8 mouse cellular contexts compared by ENCODE assay signal in the genomic region with DNA sequence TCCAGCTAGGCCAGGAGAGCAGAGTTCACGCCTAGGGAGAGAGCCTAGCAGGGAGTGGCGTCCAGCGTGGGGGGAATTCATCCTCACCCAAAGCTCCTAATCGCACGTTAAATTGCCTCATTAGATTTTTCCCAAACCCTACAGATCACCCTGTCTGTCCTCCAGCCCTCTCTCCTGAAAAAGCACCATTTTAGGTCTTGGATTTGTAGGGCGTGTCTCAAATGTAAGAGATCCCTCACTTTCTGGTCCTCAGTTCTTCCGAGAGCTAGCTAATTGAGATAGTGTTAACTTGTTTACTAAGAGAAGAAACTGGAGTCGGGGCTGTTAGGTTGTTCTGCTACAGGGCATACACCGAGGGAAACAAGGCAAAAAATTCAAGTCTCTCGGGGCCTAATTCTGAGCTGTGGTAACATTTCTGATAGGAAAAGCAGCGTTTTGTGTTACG. TPM values are rescaled to one million over a fixed set of nuclear protein-coding genes. Genes with fewer than 3 reads are reported as not detected.
A peak's percentile ranks its signal among the peaks of the same experiment; 100 is the strongest.
DNase-seq lines count a peak whose midpoint lies in the region; ATAC-seq lines count a peak whose summit lies in the region.

No protein-coding gene starts in this region.

- peaks cover 34% of the 10 kb centered on the region for H3K36me3 ChIP-seq in kidney, embryonic 16.5 days (ENCODE audit: insufficient read depth, low read length)
- H3K36me3 ChIP-seq in hindbrain, embryonic 13.5 days = peaks cover 36% of the 10 kb centered on the region
- H3K36me3 ChIP-seq in midbrain, embryonic 16.5 days (ENCODE audit: control insufficient read depth, insufficient read depth, low read length) = peaks cover 33% of the 10 kb centered on the region

- no peaks in the 10 kb centered on the region for H3K27me3 ChIP-seq in kidney, embryonic 16.5 days (ENCODE audit: insufficient read depth, low read length)
- H3K27me3 ChIP-seq in hindbrain, embryonic 13.5 days = no peaks in the 10 kb centered on the region
- H3K27me3 ChIP-seq in midbrain, embryonic 16.5 days (ENCODE audit: control insufficient read depth, insufficient read depth, low read depth, low read length) = no peaks in the 10 kb centered on the region

- DNase-seq in kidney, postnatal 10 days = no peak
- DNase-seq in brain, embryonic 18.5 days (ENCODE audit: low read depth, low spot score) = peak; percentile 18
- DNase-seq in layer of hippocampus, adult 9-10 months (ENCODE audit: low spot score) = no peak
- no peak for DNase-seq in thymus, postnatal 14 days
- no peak for DNase-seq in left cerebral cortex, adult 9 months (ENCODE audit: low spot score in 2 of 2)

- H3K4me3 ChIP-seq in kidney, embryonic 16.5 days (ENCODE audit: low read length) = peak overlapping the region; percentile 68
- H3K4me3 ChIP-seq in hindbrain, embryonic 13.5 days = peak overlapping the region; percentile 87
- peak overlapping the region; percentile 85 for H3K4me3 ChIP-seq in midbrain, embryonic 16.5 days (ENCODE audit: low read depth, low read length)

- 9% methylated on average over 12 of the region's 12 CpGs for WGBS in kidney, embryonic 16.5 days
- WGBS in hindbrain, embryonic 13.5 days = 16% methylated on average over 12 of the region's 12 CpGs
- WGBS in midbrain, embryonic 16.5 days = 15% methylated on average over 12 of the region's 12 CpGs

- no peaks in the 10 kb centered on the region for H3K9me3 ChIP-seq in kidney, embryonic 16.5 days (ENCODE audit: low read length)
- H3K9me3 ChIP-seq in hindbrain, embryonic 13.5 days = no peaks in the 10 kb centered on the region
- no peaks in the 10 kb centered on the region for H3K9me3 ChIP-seq in midbrain, embryonic 16.5 days (replicated peaks; ENCODE audit: control insufficient read depth, low read length, poor library complexity, severe bottlenecking)

- peak overlapping the region; percentile 89 for H3K9ac ChIP-seq in kidney, embryonic 16.5 days (replicated peaks; ENCODE audit: low read length)
- H3K9ac ChIP-seq in hindbrain, embryonic 13.5 days = peak overlapping the region; percentile 98
- peak overlapping the region; percentile 97 for H3K9ac ChIP-seq in midbrain, embryonic 16.5 days (ENCODE audit: low read depth, low read length)

- H3K27ac ChIP-seq in kidney, embryonic 16.5 days (ENCODE audit: low read length) = peak overlapping the region; percentile 96
- peak overlapping the region; percentile 97 for H3K27ac ChIP-seq in hindbrain, embryonic 13.5 days
- peak overlapping the region; percentile 96 for H3K27ac ChIP-seq in midbrain, embryonic 16.5 days (ENCODE audit: low read length)

- peak overlapping the region; percentile 73 for H3K4me2 ChIP-seq in kidney, embryonic 16.5 days (replicated peaks; ENCODE audit: low read depth, low read length)
- peak overlapping the region; percentile 56 for H3K4me2 ChIP-seq in hindbrain, embryonic 13.5 days
- H3K4me2 ChIP-seq in midbrain, embryonic 16.5 days (ENCODE audit: low read length) = peak overlapping the region; percentile 86

- ATAC-seq in kidney, embryonic 16.5 days (ENCODE audit: low FRiP score, low TSS enrichment) = no peak; the same call in 1 of the 2 replicates
- ATAC-seq in hindbrain, embryonic 13.5 days (ENCODE audit: low FRiP score) = no peak
- ATAC-seq in midbrain, embryonic 16.5 days = no peak

- H3K4me1 ChIP-seq in kidney, embryonic 16.5 days (ENCODE audit: insufficient read depth, low read length) = peaks cover 9% of the 10 kb centered on the region
- H3K4me1 ChIP-seq in hindbrain, embryonic 13.5 days (replicated peaks) = peaks cover 16% of the 10 kb centered on the region
- H3K4me1 ChIP-seq in midbrain, embryonic 16.5 days (ENCODE audit: control insufficient read depth, insufficient read depth, low read length) = peaks cover 10% of the 10 kb centered on the region

RNA-seq across cellular contexts. Expression of gene Zfp637, which starts 0.6 kb away (rescaled TPM):
- polyA plus RNA-seq in kidney, embryonic 16.5 days (2015; fragmentation: Nextera tagmentation; extraction: Ambion mirVana) = 105 and 108 TPM in 2 replicates
- polyA plus RNA-seq in hindbrain, embryonic 13.5 days (2015; fragmentation: Nextera tagmentation; extraction: Ambion mirVana) = 145 TPM in 2 replicates
- 138 and 141 TPM in 2 replicates for polyA plus RNA-seq in midbrain, embryonic 16.5 days (2015; fragmentation: Nextera tagmentation; extraction: Ambion mirVana)

RNA-seq across cellular contexts. Expression of gene Zfp239, which starts 20.4 kb away (rescaled TPM):
- polyA plus RNA-seq in kidney, embryonic 16.5 days (2015; fragmentation: Nextera tagmentation; extraction: Ambion mirVana) = 11.5 and 12.6 TPM in 2 replicates
- polyA plus RNA-seq in hindbrain, embryonic 13.5 days (2015; fragmentation: Nextera tagmentation; extraction: Ambion mirVana) = 11.9 and 14.6 TPM in 2 replicates
- polyA plus RNA-seq in midbrain, embryonic 16.5 days (2015; fragmentation: Nextera tagmentation; extraction: Ambion mirVana) = 16.8 and 17.9 TPM in 2 replicates

RNA-seq across cellular contexts. Expression of gene Hnrnpf, which starts 58.6 kb away (rescaled TPM):
- 793 and 842 TPM in 2 replicates for polyA plus RNA-seq in kidney, embryonic 16.5 days (2015; fragmentation: Nextera tagmentation; extraction: Ambion mirVana)
- polyA plus RNA-seq in hindbrain, embryonic 13.5 days (2015; fragmentation: Nextera tagmentation; extraction: Ambion mirVana) = 307 and 313 TPM in 2 replicates
- polyA plus RNA-seq in midbrain, embryonic 16.5 days (2015; fragmentation: Nextera tagmentation; extraction: Ambion mirVana) = 226 and 237 TPM in 2 replicates
